Mouse (Mus musculus) thymus, postnatal 14 days (tissue): ENCODE measurements around the gene Coro2a.
A peak's percentile ranks its signal among the peaks of the same experiment; 100 is the strongest.
"Not testable (repeated sequence)": the region's sequence is repeated elsewhere in the genome, so short reads cannot be mapped to it uniquely, and the experiment has no call there.

Experiments
- DNase-seq: peaks from one replicate; pipeline ENCODE4 v3.0.0; 2021

Gene Coro2a

DNA sequence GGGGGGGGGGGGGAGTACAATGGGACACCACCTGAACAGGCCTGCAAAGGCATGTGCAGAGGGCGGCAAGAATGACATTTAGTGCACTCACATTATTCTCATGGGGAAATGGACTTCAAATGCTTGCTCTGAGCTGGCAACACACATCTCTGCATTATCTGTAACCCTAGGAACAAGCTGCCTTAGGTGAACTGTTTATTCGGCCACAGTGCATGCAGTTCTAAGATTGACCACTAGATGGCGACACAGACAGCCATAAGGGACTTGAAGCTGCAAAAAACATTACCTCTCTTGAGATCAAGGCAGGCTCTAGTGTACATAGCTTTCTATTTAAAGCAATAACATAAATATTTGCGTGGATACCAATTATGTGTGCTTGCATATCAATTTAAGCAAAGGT, 9.2 kb upstream of the Coro2a start:
- peak; percentile 86 for DNase-seq

DNA sequence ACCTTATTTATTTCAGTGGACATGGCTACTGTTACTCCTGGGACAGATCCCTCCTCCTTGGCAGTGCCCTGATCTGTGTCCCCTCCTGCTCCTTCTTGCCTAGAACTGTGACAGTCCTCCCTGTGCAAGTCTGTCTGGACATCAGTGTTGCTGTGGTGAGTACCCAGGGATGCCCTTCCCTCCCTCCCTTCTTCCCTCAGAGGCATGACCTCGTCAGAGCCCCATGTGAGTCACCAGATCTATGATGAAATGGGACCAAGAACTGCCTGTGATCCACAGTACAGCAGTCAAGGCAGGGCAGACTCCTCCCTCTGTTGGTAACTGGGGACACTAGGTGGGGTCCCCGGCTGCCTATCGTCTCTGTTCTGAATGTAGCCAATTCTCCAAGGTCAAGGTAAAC, 5.6 kb upstream of the Coro2a start:
- DNase-seq: no peak

DNA sequence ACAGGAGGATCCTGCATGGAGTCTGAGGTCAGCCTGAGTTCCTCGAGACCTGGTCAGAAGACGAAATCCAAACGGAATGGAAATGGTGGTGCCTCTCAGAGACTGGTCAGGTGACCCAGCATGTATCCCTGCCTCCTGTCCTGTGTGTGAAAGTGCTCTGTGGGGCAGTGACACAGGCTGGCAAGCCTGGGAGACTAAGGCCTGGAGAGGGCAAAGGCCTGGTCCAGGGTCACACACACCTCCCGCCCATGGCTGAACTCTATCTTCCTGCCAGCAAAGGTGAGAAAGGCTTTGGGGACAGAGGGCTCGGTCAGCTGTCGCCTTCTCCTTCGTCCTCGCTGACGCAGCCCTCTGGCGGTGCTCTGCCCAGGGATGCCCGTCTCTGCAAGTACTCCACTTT, 3.4 kb upstream of the Coro2a start:
- DNase-seq: no peak

DNA sequence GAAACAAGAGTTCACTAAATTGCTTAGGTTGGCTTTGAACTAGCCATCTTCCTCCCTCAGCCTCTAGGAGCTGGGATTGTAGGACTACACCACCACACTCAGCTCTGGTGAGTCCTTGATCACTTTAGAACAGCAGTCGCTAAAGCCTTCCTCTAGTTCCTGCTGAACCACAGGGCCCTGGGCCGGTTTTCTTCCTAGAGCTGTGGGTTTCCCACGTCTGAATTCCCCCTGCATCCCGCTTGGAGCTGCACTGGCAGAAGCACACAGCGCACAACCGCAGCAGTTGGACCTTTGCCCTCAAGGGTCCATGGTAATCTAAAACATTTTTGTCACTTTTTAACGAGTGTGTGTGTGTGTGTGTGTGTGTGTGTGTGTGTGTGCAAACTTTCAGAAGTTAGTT, 702 bp upstream of the Coro2a start:
- DNase-seq: no peak

DNA sequence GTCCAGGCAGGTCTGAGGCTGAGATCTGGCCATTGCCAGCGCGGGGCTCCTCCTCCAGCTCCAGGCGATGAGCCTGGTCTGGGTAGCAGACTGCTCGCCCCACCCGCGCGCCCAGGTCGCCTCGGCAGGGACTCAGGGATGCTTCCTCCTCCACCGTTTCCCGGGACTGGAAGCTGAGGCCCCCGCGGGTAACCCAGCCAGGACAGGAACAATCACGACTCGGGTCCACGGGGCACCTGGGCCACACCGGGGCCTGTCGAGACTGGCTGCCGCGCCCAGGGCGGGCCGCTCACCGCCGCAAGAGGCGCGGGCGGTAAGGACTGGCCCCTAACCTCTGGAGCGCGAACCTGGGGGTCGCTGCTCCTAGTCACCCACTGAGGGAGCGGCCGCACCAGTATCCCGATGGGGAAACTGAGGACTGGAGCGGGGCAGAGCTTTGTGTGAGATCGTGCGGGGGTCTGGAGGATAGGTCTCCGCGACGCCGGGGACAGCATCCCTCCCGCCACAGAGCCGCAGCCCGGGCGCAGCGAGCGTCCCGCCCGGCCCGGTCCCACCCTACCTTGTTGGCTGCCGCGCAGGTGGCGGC, 651 bp downstream of the Coro2a start:
- no peak for DNase-seq

DNA sequence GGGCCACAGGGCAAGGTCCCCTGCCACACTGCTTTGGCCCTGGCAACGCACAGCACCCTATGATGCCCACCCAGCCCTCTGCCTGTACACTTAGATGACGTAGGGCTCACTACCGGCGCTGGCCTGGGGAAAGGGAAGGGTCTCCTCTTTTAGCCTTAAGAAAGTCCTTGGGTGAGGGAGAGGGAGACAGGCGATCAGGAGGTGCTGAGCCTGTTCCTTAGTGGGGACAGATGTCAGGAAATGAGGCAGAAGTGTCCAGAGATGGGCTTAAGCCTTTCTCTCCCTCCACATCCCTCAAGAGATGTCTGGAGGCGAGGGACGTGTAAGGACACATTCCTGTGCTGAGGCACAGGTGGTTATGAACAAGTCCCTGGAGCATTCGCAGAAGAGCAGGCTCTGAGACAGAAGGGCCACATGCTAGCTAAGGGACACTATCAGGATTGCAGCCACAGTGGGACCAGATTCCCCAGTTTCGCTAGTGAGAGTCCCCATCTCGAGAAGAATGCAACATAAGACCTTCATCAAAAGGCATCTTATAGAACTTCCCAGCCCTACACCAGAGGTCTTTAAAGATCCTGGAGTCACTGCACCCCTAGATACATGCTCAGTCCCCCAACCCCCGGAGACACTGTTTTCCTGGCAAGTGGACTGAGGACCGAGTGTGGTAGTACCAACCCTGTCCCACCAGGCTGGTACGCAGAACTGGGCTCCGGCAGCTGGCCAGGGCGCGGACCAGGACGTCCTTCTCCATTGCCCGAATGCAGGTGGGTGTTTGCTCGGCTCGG, 1.3 kb downstream of the Coro2a start:
- no peak for DNase-seq

DNA sequence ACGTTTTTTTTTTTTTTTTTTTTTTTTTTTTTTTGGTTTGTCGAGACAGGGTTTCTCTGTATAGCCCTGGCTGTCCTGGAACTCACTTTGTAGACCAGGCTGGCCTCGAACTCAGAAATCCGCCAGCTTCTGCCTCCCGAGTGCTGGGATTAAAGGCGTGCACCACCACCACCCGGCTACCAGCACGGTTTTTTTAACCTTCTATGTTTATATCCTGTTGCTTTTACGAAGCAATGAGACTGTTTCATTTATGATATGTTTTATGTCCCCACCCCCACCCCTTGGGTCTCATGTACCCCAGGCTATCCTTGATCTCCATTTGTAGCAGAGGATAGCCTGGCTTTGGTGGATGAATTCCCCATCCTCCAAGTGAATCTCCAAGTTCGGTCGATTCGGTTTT, 2.4 kb downstream of the Coro2a start:
- not testable (repeated sequence) for DNase-seq

DNA sequence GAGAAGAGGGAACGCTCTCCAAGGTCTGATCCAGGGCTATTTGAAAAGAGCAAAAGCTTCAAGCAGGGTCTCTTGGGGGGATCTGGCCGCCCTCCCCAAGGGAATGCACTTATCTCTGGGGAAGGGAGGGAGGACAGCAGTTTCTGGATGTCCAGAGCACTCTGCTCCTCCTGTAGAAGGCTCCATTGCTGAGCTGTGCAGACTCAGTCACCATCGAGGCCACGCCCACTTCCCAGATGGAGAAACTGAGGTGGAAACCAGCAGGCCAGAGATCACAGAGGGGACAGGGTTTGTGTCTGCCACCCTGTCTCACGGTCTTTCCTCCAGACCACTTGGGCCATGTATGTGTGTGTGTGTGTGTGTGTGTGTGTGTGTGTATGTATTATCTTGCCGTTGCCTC, 3.0 kb downstream of the Coro2a start:
- no peak for DNase-seq

DNA sequence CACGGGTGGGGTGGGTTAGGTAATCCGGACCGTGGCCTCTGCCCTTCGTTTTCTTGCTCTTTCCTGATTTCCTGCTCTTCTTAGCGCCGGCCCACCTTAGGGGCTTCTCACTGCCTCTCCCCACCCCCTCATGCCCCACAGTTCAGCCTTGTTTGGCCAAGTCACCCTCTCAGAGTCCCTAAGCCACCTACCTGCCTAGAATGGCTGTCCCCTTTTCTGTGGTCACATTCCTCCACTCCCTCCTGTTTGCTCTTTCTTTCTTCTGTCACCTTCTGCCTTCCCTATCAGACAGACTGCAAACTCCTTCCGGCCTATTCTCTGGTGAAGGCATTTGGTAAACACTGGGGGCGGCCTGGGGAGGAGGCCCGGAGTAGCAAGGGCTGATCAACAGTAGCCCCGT, 3.9 kb downstream of the Coro2a start:
- no peak for DNase-seq

DNA sequence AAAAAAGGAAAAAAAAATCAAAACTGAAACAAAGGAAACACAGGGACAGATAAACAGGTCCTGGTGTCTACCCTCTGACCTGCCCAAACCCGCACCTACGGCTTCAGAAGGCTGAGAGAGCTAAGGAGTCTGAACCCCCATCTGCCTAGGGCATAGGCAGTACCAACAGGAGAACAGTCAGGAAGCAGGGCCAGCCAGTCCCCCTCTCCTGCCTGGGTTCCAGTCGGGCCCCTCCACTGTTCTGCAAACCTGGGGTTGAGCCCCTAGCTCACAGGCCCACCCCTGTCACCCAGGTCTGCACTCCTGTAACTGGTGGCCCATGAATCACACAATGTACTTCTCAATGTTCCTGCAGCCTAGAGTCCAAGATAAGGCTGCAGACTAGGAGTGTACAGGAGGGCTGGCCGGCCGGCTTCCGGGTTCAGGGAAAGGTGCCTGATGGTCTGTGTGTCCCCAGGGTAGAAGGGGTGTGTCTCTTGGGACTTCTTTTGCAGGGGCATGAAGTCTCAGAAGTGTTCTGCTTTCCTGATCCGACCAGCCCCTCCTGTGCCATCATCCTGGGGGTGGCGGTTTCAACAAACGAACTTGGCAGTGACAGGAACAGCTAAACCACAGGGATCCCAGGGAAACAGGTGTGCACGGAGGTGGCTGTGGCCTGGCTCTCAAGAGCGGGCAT, 4.6 kb downstream of the Coro2a start:
- DNase-seq: no peak

DNA sequence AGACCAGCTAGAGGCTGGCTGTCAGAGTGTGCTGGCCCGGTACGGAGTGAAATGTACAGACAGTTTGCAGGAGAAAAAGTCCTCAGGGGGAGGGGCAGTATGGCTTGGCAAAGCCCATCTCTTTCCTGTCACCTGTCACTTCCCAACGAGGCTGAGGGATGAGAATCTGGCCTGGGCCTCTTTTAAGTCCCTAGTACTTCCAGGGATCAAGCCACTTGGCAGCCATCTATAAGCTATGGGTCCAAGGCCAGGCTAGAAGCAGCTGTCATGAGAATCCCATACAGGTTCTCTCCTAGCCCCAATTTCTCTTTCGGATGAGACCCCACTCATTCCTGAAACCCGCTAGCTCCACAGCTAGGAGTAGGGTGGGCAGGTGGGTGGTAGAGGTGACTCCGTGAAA, 5.6 kb downstream of the Coro2a start:
- no peak for DNase-seq

DNA sequence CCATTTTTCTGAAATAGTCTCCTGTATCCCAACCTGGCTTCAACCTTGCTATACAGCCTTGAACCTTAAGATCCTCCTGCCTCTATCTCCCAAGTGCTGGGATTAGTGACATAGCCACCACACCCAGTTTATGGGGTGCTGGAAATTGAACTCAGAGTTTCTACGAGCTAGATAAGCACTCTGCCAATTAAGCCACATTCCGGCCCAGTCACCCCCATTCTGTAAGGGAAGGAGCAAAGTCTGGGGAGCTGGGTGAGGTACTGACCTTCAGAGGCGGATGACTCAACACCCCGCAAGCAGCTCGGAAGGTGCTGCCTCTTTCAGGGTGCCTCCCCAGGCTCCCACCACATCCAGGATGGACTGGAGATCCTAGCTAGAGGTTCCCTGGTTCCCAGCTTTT, 7.9 kb downstream of the Coro2a start:
- DNase-seq: peak; percentile 2

DNA sequence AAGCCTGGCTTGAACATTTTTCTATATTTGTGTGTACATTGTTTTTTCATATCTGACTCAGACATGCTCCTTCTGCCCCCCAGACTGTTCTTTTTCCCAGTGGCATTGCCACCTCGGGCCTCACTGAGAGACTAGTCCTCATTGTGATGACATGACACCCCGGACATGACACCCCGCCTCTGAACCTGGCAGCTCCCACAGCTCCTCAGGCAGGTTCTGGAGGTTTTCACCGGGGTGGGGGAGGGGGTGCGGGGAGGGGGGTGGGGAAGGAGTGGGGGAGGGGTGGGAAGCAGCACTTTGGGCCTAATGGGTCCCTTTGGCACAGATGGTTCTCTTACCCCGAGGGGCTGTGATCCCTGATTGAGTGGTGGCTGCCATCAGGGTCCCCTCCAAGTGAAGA, 8.5 kb downstream of the Coro2a start:
- DNase-seq: peak; percentile 2

DNA sequence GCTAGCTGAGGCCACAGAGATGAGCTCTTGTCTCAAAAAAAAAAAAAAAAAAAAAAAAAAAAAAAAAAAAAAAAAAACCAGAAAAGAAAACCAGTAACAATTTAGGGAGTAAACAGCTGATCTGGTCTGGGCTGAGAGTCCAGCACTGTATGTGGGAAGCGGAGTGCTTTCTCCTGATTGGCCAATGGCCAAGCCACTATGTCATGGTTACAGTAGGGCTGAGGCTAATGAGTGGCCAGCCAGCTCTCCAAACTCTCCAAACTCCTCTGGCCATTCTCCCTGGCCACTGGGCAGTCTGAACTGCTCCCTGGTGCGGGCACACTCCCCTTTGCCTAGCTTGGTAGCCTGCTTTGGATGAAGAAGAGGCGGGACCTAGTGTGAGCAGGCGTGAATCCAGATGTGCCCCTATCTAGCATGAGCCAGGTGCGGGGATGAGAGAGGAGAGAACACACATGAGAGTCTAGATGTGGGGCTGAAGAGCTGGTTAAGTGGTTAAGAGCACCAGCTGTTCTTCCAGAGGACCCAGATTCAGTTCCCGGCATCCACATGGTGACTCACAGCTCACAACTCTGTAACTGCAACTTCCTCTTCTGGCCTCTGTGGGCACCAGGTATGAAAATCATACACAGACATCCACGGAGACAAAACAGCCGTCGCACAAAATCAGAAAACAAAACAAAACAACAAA, 10.0 kb downstream of the Coro2a start:
- peak; percentile 40 for DNase-seq

DNA sequence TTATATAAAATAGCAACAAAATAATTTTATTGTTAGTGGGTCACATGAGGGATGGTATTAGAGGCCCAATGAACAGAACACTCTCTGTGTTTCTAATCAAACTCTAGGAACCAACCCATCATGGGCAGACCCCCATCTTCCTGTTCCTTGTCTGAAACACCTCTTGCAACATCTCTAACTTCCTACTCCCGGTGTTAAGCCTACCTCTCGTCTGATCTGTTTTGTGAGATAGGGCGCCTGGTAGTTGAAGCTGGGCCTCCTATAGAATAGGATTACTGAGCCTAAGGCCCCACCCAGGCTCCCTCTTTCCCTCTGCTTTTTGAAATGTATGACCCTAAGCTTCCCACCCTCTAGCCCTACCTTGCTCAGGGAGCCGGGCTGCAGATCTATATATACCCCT, 11.2 kb downstream of the Coro2a start:
- DNase-seq: no peak

DNA sequence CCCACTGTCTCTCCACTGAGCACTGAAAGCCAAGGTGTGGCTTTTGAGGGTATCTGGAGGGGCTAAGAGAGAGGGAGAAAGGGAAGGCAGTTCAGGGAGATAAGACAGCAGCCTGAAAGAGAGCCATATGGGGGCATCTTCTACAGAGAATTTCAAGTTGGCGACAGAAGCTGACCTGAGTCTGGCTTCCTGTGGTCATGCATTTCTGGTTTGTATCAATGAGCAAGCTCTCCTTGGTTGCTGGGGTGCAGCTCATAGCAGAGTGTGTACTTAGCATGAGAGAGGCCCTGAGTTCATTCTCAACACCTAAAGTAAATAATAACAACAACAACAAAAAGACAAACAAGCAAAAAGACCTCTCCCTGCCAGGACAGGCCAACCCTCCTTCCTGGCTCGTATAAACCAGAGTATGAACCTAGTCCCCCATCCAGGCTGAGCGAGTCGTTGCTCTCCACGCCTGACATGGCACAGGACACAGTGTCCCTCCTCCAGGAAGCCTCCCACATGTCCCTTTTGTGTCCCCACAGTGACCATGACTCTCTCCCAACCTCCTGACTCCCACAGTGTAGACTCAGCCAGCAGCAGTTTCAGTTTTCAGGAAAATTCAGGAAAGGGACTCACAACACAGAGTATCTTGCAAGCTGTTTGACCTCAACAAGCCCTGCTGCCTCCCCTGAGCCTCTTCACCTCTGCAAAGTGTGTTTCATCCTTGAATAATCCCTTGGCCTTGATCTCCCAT, 11.9 kb downstream of the Coro2a start:
- DNase-seq: no peak

DNA sequence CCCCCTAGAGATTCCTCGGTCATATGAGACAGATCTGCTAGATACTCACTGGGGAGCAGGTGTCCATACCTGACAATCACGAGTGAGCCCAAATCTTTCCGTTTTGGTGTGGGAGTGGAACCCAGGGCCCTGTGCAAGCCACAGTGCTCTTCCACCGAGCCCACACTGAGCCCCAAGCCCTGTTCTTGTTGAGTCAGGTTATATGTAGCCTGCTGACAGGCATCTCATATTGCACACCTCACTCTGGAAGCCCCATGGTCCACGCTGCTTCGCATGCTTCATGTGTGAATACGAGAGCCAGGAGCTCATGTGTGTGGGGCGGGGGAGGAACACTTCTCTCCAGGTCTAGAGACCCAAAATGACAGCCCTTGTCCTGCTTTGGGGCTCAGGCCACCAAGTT, 12.9 kb downstream of the Coro2a start:
- no peak for DNase-seq

DNA sequence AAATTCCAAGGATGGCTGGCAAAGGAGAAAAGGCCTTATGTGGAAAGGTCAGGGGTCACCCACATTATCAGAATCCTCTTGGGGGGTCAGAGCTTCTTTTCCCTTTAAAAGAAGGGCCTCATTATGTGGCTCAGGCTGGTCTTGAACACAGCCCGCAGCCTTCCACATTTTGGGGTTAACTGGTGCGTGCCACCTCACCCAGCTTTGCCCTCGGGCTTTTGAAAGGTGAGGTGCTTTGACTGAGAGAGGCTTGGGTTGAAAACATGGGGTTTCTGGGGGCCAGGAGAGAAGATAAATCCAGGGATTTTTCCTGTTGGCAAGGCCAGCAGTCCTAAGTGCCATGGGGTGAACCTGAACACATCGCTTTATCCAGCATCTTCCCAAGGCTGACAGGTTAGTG, 15.5 kb downstream of the Coro2a start:
- no peak for DNase-seq

DNA sequence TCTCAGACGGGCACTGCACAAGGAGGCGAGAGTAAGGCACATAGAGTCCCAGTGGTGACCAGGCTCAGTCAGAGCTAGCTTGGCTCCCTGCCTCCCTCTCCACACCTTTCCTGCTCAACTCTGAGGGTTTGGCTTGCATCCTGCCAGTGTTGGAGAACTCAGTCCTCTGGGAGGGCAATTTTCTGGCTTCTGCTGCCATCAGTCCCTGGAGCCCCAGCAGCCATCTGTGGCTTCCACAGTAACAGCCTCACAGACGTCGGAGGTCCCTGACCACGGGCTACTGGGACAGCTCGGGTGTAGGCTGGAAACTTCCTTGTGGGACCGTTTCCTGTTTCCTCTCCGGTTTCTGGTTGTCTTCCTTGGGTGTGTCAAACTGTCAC, 16.2 kb downstream of the Coro2a start:
- no peak for DNase-seq

DNA sequence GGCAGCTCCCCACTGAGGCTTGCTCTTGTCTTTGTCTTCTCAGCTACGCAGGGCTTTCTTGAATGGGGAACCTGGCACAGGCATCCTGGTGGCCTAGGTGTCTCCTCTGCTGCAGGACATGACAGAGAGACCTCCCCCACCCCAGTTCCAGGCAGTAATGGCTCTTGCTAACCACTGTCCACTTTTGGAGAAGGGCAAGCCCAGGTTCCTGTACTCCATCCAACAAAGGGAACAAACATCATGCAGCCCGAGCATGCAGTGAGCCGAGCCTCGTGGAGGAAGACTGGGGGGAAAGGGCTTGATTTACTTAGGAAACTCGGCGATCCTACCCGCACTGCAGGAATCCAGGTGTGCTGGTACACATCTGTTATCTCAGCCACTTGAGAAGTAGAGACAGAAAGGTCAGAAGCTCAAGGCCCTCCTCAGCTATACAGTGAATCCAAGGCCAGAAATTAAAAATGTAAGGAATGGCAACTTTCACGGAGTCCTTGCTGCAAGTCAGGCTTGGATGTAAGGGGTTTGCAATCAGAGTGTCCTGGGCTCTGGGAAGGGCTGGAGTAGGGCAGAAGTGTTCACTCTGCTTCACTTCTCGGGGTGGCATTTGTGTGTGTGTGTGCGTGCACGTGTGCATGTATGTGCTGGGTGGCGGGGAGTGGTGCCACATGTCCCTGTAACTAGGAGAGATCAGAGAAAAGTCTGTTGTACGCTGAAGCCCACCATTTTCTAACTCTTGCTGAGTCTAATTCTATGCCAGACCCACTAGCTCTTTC, 16.8 kb downstream of the Coro2a start:
- DNase-seq: no peak

DNA sequence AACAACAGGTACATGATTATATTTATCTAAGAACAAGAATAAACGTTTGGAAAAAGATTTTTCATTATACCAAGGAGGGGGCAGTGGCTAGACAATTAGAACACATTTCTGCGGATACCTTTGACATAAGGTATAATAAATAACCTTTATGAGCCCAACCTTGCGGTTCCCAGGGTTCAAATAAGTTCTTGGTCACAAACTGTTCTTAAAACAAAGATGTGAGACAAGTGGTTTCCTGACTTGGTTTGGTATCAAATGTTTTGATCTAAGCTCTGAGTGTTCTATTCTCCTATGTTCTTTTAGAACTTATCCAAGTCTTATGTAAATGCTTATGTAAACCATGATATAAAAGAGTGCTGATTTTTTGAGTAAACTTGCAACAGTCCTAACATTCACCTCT, 17.5 kb downstream of the Coro2a start:
- DNase-seq: not testable (repeated sequence)

DNA sequence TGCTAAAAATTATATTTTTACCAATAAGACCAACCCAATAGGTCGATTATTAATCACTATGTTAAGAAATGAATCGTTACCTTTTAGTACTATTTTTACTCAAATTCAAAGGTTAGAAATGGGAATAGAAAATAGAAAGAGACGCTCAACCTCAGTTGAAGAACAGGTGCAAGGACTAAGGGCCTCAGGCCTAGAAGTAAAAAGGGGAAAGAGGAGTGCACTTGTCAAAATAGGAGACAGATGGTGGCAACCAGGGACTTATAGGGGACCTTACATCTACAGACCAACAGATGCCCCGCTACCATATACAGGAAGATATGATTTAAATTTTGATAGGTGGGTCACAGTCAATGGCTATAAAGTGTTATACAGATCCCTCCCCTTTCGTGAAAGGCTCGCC, 17.9 kb downstream of the Coro2a start:
- not testable (repeated sequence) for DNase-seq
